Mouse (Mus musculus) G1E (cell line): Measurements from ENCODE around the gene Fancd2os.

Experiments used
- CTCF ChIP-seq: IDR thresholded peaks from 2 replicates; pipeline ENCODE4 v1.5.1; 2012; ENCODE audit warnings: low read depth, low read length, inconsistent platforms, mixed read lengths
- GATA1 ChIP-seq: IDR thresholded peaks from 2 replicates; pipeline ENCODE4 v1.6.1; 2012; ENCODE audit warnings: borderline replicate concordance, low read length, inconsistent platforms, mixed read lengths
- GATA2 ChIP-seq: IDR thresholded peaks from 2 replicates; pipeline ENCODE4 v1.6.1; 2012; ENCODE audit warnings: low read depth, low read length, inconsistent platforms, borderline replicate concordance
- POLR2AphosphoS5 ChIP-seq: IDR thresholded peaks from 2 replicates; pipeline ENCODE4 v1.6.1; 2012; ENCODE audit warnings: low read depth, low read length, inconsistent platforms; ENCODE audit not compliant: insufficient replicate concordance
- TAL1 ChIP-seq: conservative IDR thresholded peaks from 2 replicates; pipeline ENCODE4 v1.6.1; 2012; ENCODE audit warnings: low read depth, low read length, inconsistent platforms, mixed read lengths

DNA sequence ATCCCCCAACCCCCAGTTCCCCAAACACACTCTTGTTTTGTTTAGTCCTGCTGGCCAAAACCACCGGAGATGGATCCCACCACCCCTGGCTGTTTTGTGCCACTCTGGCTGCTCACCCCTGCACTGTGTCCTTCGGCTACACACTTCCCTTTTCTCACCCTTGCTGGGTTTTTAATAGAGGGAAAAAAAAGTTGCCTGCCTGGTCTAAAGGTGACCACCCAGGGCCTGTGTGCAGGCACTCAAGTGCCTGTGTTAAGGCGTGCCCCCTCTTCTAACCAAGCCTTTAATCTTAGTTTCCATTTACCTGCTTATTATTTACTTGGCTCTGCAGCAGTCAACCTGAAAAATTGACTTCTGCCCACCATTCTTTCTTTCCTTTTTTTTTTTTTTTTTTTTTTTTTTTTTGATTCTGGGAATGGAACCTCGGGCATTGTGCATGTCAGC, 49.7 kb upstream of the Fancd2os start:
- TF ChIP-seq GATA1 (no peak), CTCF (no peak), POLR2AphosphoS5 (no peak), TAL1 (no peak), GATA2 (no peak)
